In the genomic region with DNA sequence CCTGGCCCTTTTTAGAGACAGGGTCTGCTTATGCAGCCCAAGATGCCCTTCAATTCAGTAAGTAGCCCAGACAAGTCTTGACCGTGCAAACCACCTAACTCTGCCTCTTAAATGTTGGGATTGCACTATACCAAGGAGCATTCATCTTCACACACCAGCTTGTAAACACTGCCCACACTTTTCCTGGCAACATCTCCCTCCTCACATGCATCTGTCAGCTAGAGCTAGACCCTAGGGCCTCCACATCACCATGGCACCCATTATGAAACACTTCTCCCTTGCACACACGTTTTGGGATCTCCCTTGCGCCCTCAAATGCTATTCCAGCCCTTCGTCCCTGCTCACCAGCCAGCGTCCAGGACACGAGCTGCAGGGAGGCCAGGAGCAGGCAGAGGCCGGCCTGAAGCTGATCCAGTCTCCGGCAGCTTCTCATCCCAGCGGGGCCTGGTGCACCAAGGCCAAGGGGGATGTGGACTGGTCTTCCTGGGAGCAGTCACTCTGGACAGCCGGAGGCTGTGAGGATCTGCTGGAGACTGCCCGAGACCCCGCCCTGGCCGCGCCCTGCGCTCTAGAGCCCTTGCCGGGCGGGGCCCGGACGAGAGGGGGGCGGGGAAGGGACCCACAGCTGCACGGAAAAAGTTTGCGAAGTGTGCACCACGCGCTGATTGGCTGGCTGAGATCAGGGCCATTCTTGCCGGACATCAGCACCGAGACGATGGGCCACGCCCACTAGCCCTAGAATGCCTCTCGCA, we compare ENCODE assay signal across 8 mouse cellular contexts. TPM values are rescaled to one million over a fixed set of nuclear protein-coding genes. Genes with fewer than 3 reads are reported as not detected.
DNase-seq lines count a peak whose midpoint lies in the region; ATAC-seq and TF ChIP-seq lines count a peak whose summit lies in the region.

A gene (minus strand): TSS at position 547 of the 752 bp plus-strand sequence.

- H3K4me1 ChIP-seq in megakaryocyte, embryonic 14.5 days, result peaks cover 11% of the 10 kb centered on the region
- H3K4me1 ChIP-seq in forebrain, embryonic 15.5 days, result peaks cover 5% of the 10 kb centered on the region; the same call in 1 of the 2 replicates
- peaks cover 9% of the 10 kb centered on the region; the same call in 1 of the 2 replicates for H3K4me1 ChIP-seq in limb, embryonic 13.5 days
- 0 out of 2 replicates have a peak, but pooled peaks cover 3% of the 10 kb centered on the region for H3K4me1 ChIP-seq in midbrain, postnatal 0 days (ENCODE audit: insufficient read depth, low read length)
- H3K4me1 ChIP-seq in thymus, adult 2 months (replicated peaks; ENCODE audit: control insufficient read depth, insufficient read depth, low read length), result no peaks in the 10 kb centered on the region

- TF ChIP-seq CTCF in midbrain, postnatal 0 days (IDR thresholded peaks at IDR 0.05), result no peak
- TF ChIP-seq CTCF in thymus, adult 2 months (IDR thresholded peaks at IDR 0.05; ENCODE audit: borderline replicate concordance, control insufficient read depth, extremely low read depth, insufficient read depth, low read length, poor library complexity), result no peak

- H3K36me3 ChIP-seq in megakaryocyte, embryonic 14.5 days (replicated peaks; ENCODE audit: low read length), result no peaks in the 10 kb centered on the region
- no peaks in the 10 kb centered on the region for H3K36me3 ChIP-seq in forebrain, embryonic 15.5 days
- no peaks in the 10 kb centered on the region for H3K36me3 ChIP-seq in limb, embryonic 13.5 days
- no peaks in the 10 kb centered on the region for H3K36me3 ChIP-seq in midbrain, postnatal 0 days (ENCODE audit: insufficient read depth, low read length)
- H3K36me3 ChIP-seq in thymus, adult 2 months (ENCODE audit: control insufficient read depth, insufficient read depth, low read length), result no peaks in the 10 kb centered on the region

- 3% methylated on average over 29 of the region's 29 CpGs for WGBS in forebrain, embryonic 15.5 days
- 6% methylated on average over 29 of the region's 29 CpGs for WGBS in limb, embryonic 13.5 days
- 5% methylated on average over 29 of the region's 29 CpGs for WGBS in midbrain, postnatal 0 days
- WGBS in thymus, adult 2 months, result 12% methylated on average over 29 of the region's 29 CpGs

- H3K27me3 ChIP-seq in megakaryocyte, embryonic 14.5 days (replicated peaks), result peaks cover 64% of the 10 kb centered on the region
- H3K27me3 ChIP-seq in forebrain, embryonic 15.5 days, result peaks cover 10% of the 10 kb centered on the region; the same call in 1 of the 2 replicates
- peaks cover 40% of the 10 kb centered on the region for H3K27me3 ChIP-seq in limb, embryonic 13.5 days
- H3K27me3 ChIP-seq in midbrain, postnatal 0 days (ENCODE audit: insufficient read depth, low read length), result peaks cover 8% of the 10 kb centered on the region; the same call in 1 of the 2 replicates
- no peaks in the 10 kb centered on the region; the same call in 1 of the 2 replicates for H3K27me3 ChIP-seq in thymus, adult 2 months (ENCODE audit: control insufficient read depth, insufficient read depth, low read length)

- ATAC-seq in megakaryocyte, adult 5-6 weeks (ENCODE audit: poor library complexity, severe bottlenecking), result no peak
- no peak for ATAC-seq in forebrain, embryonic 15.5 days (replicated peaks)
- ATAC-seq in limb, embryonic 13.5 days (ENCODE audit: low FRiP score, low read depth), result peak; percentile 59; the same call in 1 of the 2 replicates
- ATAC-seq in midbrain, postnatal 0 days (ENCODE audit: low FRiP score), result no peak

- H3K4me2 ChIP-seq in forebrain, embryonic 15.5 days (replicated peaks), result peak within 1 kb of the TSS; percentile 20
- H3K4me2 ChIP-seq in limb, embryonic 13.5 days (replicated peaks), result peak within 1 kb of the TSS; percentile 58
- H3K4me2 ChIP-seq in midbrain, postnatal 0 days (ENCODE audit: low read depth, low read length, poor library complexity, severe bottlenecking), result peak within 1 kb of the TSS; percentile 40

- TF ChIP-seq POLR2A in thymus, adult 2 months (IDR thresholded peaks at IDR 0.05; ENCODE audit: control insufficient read depth, extremely low read depth, insufficient read depth, low read length, poor library complexity), result no peak

- intact Hi-C loops in heart, postnatal 25 days (cut with DNase I), result no loop called here

- DNase-seq in heart, postnatal 25 days (ENCODE audit: low spot score), result peak; percentile 66
- DNase-seq in midbrain, postnatal 0 days (ENCODE audit: low spot score), result no peak
- DNase-seq in thymus, adult 2 months, result no peak
- DNase-seq in spleen, adult 18-20 months, result no peak

- no peak within 1 kb of the TSS for H3K9ac ChIP-seq in forebrain, embryonic 15.5 days (replicated peaks)
- no peak within 1 kb of the TSS for H3K9ac ChIP-seq in limb, embryonic 13.5 days
- 0 out of 2 replicates have a peak within 1 kb of the TSS, but pooled peaks have one; percentile 19 for H3K9ac ChIP-seq in midbrain, postnatal 0 days (replicated peaks; ENCODE audit: low read length, poor library complexity, severe bottlenecking)

- H3K9me3 ChIP-seq in megakaryocyte, embryonic 14.5 days, result no peaks in the 10 kb centered on the region
- no peaks in the 10 kb centered on the region for H3K9me3 ChIP-seq in forebrain, embryonic 15.5 days
- H3K9me3 ChIP-seq in limb, embryonic 13.5 days, result no peaks in the 10 kb centered on the region
- H3K9me3 ChIP-seq in midbrain, postnatal 0 days (ENCODE audit: low read length), result no peaks in the 10 kb centered on the region

- no peak within 1 kb of the TSS for H3K27ac ChIP-seq in forebrain, embryonic 15.5 days (replicated peaks)
- no peak within 1 kb of the TSS for H3K27ac ChIP-seq in limb, embryonic 13.5 days
- no peak within 1 kb of the TSS for H3K27ac ChIP-seq in midbrain, postnatal 0 days (ENCODE audit: low read depth, low read length)
- no peak within 1 kb of the TSS for H3K27ac ChIP-seq in thymus, adult 2 months (ENCODE audit: control insufficient read depth, insufficient read depth, low read length)

- H3K4me3 ChIP-seq in megakaryocyte, embryonic 14.5 days (replicated peaks), result peak within 1 kb of the TSS; percentile 64
- no peak within 1 kb of the TSS for H3K4me3 ChIP-seq in forebrain, embryonic 15.5 days
- peak within 1 kb of the TSS; percentile 27 for H3K4me3 ChIP-seq in limb, embryonic 13.5 days
- H3K4me3 ChIP-seq in midbrain, postnatal 0 days (ENCODE audit: low read depth, low read length), result 0 out of 2 replicates have a peak within 1 kb of the TSS, but pooled peaks have one; percentile 5
- H3K4me3 ChIP-seq in thymus, adult 2 months (ENCODE audit: control insufficient read depth, insufficient read depth, low read length), result no peak within 1 kb of the TSS

RNA-seq across cellular contexts. Expression of the gene that starts here (rescaled TPM):
- polyA plus RNA-seq in megakaryocyte, embryonic 14.5 days (2012; ENCODE audit: insufficient read depth, low replicate concordance), result 0.02 TPM in 1 of 2 replicates, not detected in the other
- 0.04 TPM in 1 of 2 replicates, not detected in the other for total RNA-seq in megakaryocyte, adult 5-6 weeks (2015)
- total RNA-seq in megakaryocyte, adult 5-6 weeks (2017), result 0.11 TPM in 1 of 2 replicates, not detected in the other
- polyA plus RNA-seq in forebrain, embryonic 15.5 days (2015; fragmentation: Nextera tagmentation; extraction: Ambion mirVana), result 0.23 and 0.45 TPM in 2 replicates
- 10 to 100 TPM; 26.1 to 30.2 TPM for total RNA-seq in heart, postnatal 25 days (2021)
- polyA plus RNA-seq in limb, embryonic 13.5 days (2015; fragmentation: Nextera tagmentation; extraction: Ambion mirVana), result 0.60 and 0.62 TPM in 2 replicates
- 3.0 and 3.4 TPM in 2 replicates for total RNA-seq in midbrain, postnatal 0 days (2014; rRNA removed)
- polyA plus RNA-seq in midbrain, postnatal 0 days (2015; fragmentation: Nextera tagmentation; extraction: Ambion mirVana), result 0.74 and 0.83 TPM in 2 replicates
- 3.1 and 4.3 TPM in 2 replicates for polyA plus RNA-seq in thymus, adult 2 months (2012; rRNA removed)

Comparison
In these comparisons a context has a peak if more than half of its experiments do, and no peak if none do; other contexts are left out.
1. Peak in ATAC-seq, H3K4me3 ChIP-seq and H3K4me2 ChIP-seq in limb, embryonic 13.5 days; RNA of the gene not detected or under 1 TPM.
2. H3K4me3 ChIP-seq: peak in megakaryocyte, embryonic 14.5 days (single experiment) and midbrain, postnatal 0 days (single experiment); none in forebrain, embryonic 15.5 days (single experiment) and thymus, adult 2 months (single experiment).
3. Peak in every context shown above with its lines, with median percentiles within 50 percentile points of each other: H3K4me2 ChIP-seq.